Mouse (Mus musculus): ENCODE results near the gene Usp50. TPM values are rescaled to one million over a fixed set of nuclear protein-coding genes. Genes with fewer than 3 reads are reported as not detected.
A peak's percentile ranks its signal among the peaks of the same experiment; 100 is the strongest.

Gene Usp50
- polyA plus RNA-seq, 1 experiment from 2014 or later: 1.8 TPM

GRCm38 (mm10) chr2:126674441-126675168 lies 108.7 kb downstream of the Usp50 start:
- H3K9ac ChIP-seq (replicated peaks; ENCODE audit: low read length): peak overlapping the region; percentile 100
- H3K9me3 ChIP-seq (replicated peaks; ENCODE audit: control insufficient read depth, low read length): no peaks in the 10 kb centered on the region
- H3K4me1 ChIP-seq (ENCODE audit: control insufficient read depth, insufficient read depth, low read length): no peaks in the 10 kb centered on the region
- DNase-seq (ENCODE audit: low spot score) (peak; percentile 56), ATAC-seq (replicated peaks; ENCODE audit: insufficient number of reproducible peaks, low FRiP score, low TSS enrichment, low read depth) (peak; percentile 63)
- no peaks in the 10 kb centered on the region for H3K27me3 ChIP-seq (ENCODE audit: control insufficient read depth, insufficient read depth, low read length)
- peak overlapping the region; percentile 100 for H3K27ac ChIP-seq (replicated peaks; ENCODE audit: low read depth, low read length)
- peak overlapping the region; percentile 86 for H3K4me3 ChIP-seq (ENCODE audit: low read depth, low read length)
- no peaks in the 10 kb centered on the region; the same call in 1 of the 2 replicates for H3K36me3 ChIP-seq (replicated peaks; ENCODE audit: control insufficient read depth, insufficient read depth, low read depth, low read length)
- H3K4me2 ChIP-seq (ENCODE audit: low read depth, low read length): peak overlapping the region; percentile 27
- WGBS: 0% methylated on average over 69 of the region's 77 CpGs

DNA sequence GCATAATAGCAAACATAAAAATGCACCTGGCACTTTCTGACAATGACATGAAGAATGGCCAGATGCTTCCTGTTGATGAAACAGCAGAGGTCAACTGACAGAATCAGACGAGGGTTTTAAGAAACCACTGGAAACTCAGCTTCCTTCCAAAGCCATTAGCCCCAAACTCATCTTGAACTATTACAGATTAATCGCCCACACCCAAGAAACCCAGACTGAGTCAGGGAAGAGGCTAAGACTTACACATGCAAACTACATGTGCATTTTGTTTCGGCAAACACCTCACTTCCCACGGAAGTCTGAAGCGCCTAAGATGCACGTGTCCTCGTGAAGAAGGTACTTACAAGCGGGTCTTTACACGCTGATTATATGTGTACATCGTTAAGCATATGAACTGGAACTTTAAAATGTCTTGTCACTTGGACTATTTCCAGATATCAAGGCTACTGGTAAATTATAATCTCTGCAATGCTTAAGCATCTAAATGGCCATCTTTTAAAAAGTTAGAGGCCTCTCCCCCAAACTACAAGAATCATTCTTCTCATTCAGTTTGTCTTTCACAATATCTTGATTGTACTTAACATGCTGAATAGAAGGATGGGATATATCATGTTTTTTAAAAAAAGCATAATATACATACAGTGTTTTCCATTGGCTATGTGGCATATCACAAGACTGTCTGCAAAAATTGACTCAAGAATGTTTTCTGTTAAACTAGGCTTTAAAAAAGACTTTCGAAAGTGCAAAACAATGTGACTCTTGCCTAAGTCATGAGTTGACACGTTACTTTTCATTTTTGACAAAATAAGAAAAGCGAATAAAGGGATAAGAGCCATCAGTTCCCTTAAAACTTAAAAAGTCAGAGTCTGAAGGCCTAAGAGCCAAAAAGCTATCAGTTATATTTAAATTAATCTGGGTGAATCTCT lies 109.7 kb downstream of the Usp50 start:
- Histone ChIP-seq H3K9me3 (replicated peaks; ENCODE audit: control insufficient read depth, low read length) (no peaks in the 10 kb centered on the region), H3K36me3 (replicated peaks; ENCODE audit: control insufficient read depth, insufficient read depth, low read depth, low read length) (no peaks in the 10 kb centered on the region; the same call in 1 of the 2 replicates), H3K4me2 (ENCODE audit: low read depth, low read length) (peak overlapping the region; percentile 27), H3K27ac (replicated peaks; ENCODE audit: low read depth, low read length) (no peak overlapping the region), H3K4me3 (ENCODE audit: low read depth, low read length) (peak overlapping the region; percentile 86), H3K27me3 (ENCODE audit: control insufficient read depth, insufficient read depth, low read length) (no peaks in the 10 kb centered on the region), H3K4me1 (ENCODE audit: control insufficient read depth, insufficient read depth, low read length) (no peaks in the 10 kb centered on the region), H3K9ac (replicated peaks; ENCODE audit: low read length) (peak overlapping the region; percentile 100)
- 70% methylated on average over 13 of the region's 13 CpGs for WGBS
- ATAC-seq (replicated peaks; ENCODE audit: insufficient number of reproducible peaks, low FRiP score, low TSS enrichment, low read depth): no peak
- DNase-seq (ENCODE audit: low spot score): no peak

- Histone ChIP-seq H3K9me3 (replicated peaks; ENCODE audit: control insufficient read depth, low read length) (no peaks in the 10 kb centered on the region), H3K27ac (replicated peaks; ENCODE audit: low read depth, low read length) (no peak overlapping the region), H3K4me2 (ENCODE audit: low read depth, low read length) (no peak overlapping the region), H3K27me3 (ENCODE audit: control insufficient read depth, insufficient read depth, low read length) (no peaks in the 10 kb centered on the region), H3K4me3 (ENCODE audit: low read depth, low read length) (no peak overlapping the region), H3K4me1 (ENCODE audit: control insufficient read depth, insufficient read depth, low read length) (no peaks in the 10 kb centered on the region), H3K9ac (replicated peaks; ENCODE audit: low read length) (no peak overlapping the region), H3K36me3 (replicated peaks; ENCODE audit: control insufficient read depth, insufficient read depth, low read depth, low read length) (no peaks in the 10 kb centered on the region; the same call in 1 of the 2 replicates)
- ATAC-seq (replicated peaks; ENCODE audit: insufficient number of reproducible peaks, low FRiP score, low TSS enrichment, low read depth): no peak
- 92% methylated on average over 5 of the region's 5 CpGs for WGBS
- DNase-seq (ENCODE audit: low spot score): no peak
Observed at GRCm38 (mm10) chr2:126668621-126669252, 114.5 kb downstream of the Usp50 start.

GRCm38 (mm10) chr2:126665984-126666383 lies 117.3 kb downstream of the Usp50 start:
- Histone ChIP-seq H3K4me2 (ENCODE audit: low read depth, low read length) (no peak overlapping the region), H3K9me3 (replicated peaks; ENCODE audit: control insufficient read depth, low read length) (no peaks in the 10 kb centered on the region), H3K4me3 (ENCODE audit: low read depth, low read length) (no peak overlapping the region), H3K4me1 (ENCODE audit: control insufficient read depth, insufficient read depth, low read length) (no peaks in the 10 kb centered on the region), H3K9ac (replicated peaks; ENCODE audit: low read length) (no peak overlapping the region), H3K36me3 (replicated peaks; ENCODE audit: control insufficient read depth, insufficient read depth, low read depth, low read length) (no peaks in the 10 kb centered on the region; the same call in 1 of the 2 replicates), H3K27ac (replicated peaks; ENCODE audit: low read depth, low read length) (no peak overlapping the region), H3K27me3 (ENCODE audit: control insufficient read depth, insufficient read depth, low read length) (no peaks in the 10 kb centered on the region)
- 88% methylated on average over 3 of the region's 3 CpGs for WGBS
- DNase-seq (ENCODE audit: low spot score) (no peak), ATAC-seq (replicated peaks; ENCODE audit: insufficient number of reproducible peaks, low FRiP score, low TSS enrichment, low read depth) (no peak)

DNA sequence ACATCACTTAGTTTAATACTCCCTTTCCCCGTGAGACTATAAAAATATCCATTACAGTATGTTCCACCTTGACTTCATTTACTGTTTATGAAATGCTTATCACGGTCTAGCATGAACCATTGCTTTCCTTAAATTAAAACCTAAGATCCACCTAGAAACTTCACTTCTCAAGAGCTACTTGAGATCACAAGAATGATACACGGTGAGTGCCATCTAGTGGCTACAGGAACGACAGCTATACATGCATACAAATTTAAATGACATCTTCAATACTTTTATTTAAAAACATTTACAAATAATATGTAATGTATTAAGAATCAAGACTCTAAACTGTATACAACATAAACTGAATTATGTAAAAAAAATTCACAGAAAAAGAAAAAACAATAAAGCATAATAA lies 119.8 kb downstream of the Usp50 start:
- Histone ChIP-seq H3K9ac (replicated peaks; ENCODE audit: low read length) (no peak overlapping the region), H3K36me3 (replicated peaks; ENCODE audit: control insufficient read depth, insufficient read depth, low read depth, low read length) (no peaks in the 10 kb centered on the region; the same call in 1 of the 2 replicates), H3K9me3 (replicated peaks; ENCODE audit: control insufficient read depth, low read length) (no peaks in the 10 kb centered on the region), H3K27me3 (ENCODE audit: control insufficient read depth, insufficient read depth, low read length) (no peaks in the 10 kb centered on the region), H3K4me3 (ENCODE audit: low read depth, low read length) (no peak overlapping the region), H3K4me2 (ENCODE audit: low read depth, low read length) (no peak overlapping the region), H3K4me1 (ENCODE audit: control insufficient read depth, insufficient read depth, low read length) (no peaks in the 10 kb centered on the region), H3K27ac (replicated peaks; ENCODE audit: low read depth, low read length) (no peak overlapping the region)
- DNase-seq (ENCODE audit: low spot score): peak; percentile 62
- ATAC-seq (replicated peaks; ENCODE audit: insufficient number of reproducible peaks, low FRiP score, low TSS enrichment, low read depth): no peak
- 68% methylated on average over 4 of the region's 4 CpGs for WGBS

Other genes starting within 250 kb of the Usp50 start
- 4.4 and 4.6 TPM in 2 replicates for gene Slc27a2, start 231.1 kb downstream of the Usp50 start, polyA plus RNA-seq (2014; fragmentation: Nextera tagmentation; extraction: Ambion mirVana)
- gene Hdc, start 164.2 kb downstream of the Usp50 start, polyA plus RNA-seq (2014; fragmentation: Nextera tagmentation; extraction: Ambion mirVana): 1.4 TPM in 2 replicates
- 99.0 and 104 TPM in 2 replicates for gene Gabpb1, start 107.1 kb downstream of the Usp50 start, polyA plus RNA-seq (2014; fragmentation: Nextera tagmentation; extraction: Ambion mirVana)
- 48.6 and 52.5 TPM in 2 replicates for gene Usp8, start 76.1 kb downstream of the Usp50 start, polyA plus RNA-seq (2014; fragmentation: Nextera tagmentation; extraction: Ambion mirVana)
- gene Trpm7, start 92.8 kb upstream of the Usp50 start, polyA plus RNA-seq (2014; fragmentation: Nextera tagmentation; extraction: Ambion mirVana): 41.1 and 42.9 TPM in 2 replicates
- 32.0 and 36.0 TPM in 2 replicates for gene Sppl2a, start 149.8 kb upstream of the Usp50 start, polyA plus RNA-seq (2014; fragmentation: Nextera tagmentation; extraction: Ambion mirVana)
- gene Ap4e1, start 225.2 kb upstream of the Usp50 start, polyA plus RNA-seq (2014; fragmentation: Nextera tagmentation; extraction: Ambion mirVana): 8.7 and 9.3 TPM in 2 replicates